Mouse (Mus musculus): ENCODE measurements around the gene Bcar3. TPM values are rescaled to one million over a fixed set of nuclear protein-coding genes. Genes with fewer than 3 reads are reported as not detected.
A peak's percentile ranks its signal among the peaks of the same experiment; 100 is the strongest.

Bcar3 gene
- total RNA-seq, 2 experiments from 2014 or later = 8.0 to 9.0 TPM

DNA sequence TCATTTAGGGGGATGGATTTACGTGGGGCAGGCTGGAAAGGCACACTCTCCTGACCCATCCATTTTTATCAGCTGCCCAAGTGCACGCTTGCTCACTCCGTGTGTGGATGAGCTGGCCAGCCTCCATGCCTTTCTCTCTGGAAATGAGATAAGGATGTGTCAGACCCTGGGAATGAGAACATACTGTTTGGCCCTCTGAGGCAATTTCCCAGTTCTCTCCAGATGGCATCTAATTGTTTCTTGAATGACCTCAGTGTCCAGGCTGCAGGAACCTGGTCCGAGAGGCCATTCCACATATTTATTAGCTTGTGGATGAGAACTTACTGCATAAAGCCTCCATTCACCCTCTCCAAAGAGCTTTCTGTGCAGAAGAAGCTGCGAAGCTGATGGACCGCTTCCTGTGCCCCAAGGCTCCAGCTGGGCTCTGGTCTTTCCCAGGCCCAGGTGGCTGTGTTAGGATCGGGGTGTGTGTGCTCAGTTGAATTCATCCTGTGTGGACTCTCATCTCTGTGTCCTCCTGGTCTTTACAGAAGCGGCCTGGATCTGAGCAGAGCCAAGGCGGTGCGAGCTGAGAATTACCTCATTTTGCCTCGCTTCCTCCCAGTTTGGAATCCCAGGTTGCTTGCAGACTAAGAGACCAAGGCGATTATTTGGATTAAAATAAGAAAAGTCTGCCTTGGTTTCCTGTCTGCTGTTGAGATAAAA, 177.2 kb downstream of the Bcar3 start:
- intact Hi-C loops (cut with DNase I) = no loop called here
- DNase-seq = no peak

DNA sequence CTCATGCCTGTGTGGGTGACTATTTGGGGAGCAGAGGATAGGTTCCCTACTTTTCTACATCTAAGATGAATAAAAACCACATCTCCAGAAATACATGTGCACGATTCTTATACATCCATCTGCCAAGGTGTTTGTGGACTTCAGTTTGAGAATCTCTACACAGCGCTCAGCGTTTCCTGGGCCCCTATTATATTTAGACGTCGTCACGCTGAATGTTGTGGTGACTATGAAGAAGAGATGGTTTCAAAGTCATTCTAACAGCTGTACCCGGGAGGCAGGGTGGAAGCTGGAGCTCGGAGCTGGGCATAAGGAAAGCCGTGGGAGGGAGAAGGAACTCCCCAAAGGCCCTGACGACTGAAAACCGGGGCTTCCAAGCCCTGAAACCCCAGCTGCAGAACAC, 178.5 kb downstream of the Bcar3 start:
- intact Hi-C loops (cut with DNase I) = no loop called here
- no peak for DNase-seq

DNA sequence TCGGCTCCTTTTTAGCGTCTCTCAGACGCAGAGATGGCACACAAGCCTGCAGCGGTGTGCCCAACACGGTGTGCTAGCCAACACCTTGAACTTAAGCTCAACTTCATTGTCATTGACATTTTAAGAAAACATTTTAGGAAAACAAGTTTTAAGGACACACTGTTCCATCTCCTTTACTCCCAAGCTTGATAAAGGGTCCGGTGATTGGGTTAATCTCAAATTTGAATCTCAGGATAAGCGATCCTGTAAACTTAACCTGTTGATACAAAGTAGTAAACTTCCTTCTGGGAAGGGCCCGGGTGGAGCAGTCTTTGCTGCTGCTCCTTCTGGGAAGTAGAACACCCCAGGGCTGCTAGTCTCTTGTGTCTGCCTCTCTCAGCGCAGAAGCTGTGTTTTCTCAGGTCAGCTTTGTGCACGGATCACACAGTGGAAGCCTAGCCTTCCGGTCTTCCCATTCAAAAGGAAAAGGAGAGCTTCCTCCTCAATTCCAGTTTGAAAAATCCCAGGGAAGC, 179.6 kb downstream of the Bcar3 start:
- DNase-seq = no peak
- intact Hi-C loops (cut with DNase I) = no loop called here

DNA sequence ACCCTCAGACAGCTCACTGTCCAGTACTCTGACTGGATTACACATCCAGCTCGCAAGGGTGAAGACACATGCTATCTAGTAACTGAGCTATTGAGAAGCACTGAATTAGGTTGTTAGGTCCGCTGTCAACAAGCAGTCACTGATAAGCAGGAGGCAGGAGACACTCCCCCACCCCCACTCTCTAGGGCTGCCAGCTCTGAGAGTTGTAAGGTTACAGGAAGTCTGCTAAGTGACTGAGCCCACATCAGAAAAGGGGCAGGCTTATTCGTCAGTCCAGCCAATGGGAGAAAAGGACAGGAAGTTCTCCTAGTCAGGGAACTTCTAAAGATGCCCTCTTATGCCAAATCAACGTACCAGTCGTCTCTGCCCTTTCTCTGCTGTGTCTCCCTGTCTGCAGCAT, 180.1 kb downstream of the Bcar3 start:
- DNase-seq = peak; percentile 55 to 71
- intact Hi-C loops (cut with DNase I) = no loop called here

DNA sequence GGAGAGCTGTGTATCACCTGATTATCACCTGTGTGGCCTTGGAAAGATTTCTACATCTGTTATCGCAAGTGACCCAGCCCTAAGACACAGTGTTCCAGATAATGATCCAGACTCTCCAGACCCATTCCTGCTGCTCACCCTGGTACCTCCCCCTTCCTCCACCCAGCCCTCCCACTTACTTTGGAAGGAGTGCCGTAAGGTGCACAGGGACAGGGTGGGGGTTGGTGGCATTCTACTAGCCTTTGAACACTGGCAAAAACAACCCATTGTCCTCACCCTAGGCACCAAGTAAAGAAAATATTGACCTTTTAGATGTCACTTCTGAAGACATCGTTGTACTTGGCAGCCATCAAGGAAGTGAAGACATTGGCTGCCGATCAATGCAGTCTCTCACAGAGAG, 180.9 kb downstream of the Bcar3 start:
- DNase-seq = no peak
- intact Hi-C loops (cut with DNase I) = no loop called here

DNA sequence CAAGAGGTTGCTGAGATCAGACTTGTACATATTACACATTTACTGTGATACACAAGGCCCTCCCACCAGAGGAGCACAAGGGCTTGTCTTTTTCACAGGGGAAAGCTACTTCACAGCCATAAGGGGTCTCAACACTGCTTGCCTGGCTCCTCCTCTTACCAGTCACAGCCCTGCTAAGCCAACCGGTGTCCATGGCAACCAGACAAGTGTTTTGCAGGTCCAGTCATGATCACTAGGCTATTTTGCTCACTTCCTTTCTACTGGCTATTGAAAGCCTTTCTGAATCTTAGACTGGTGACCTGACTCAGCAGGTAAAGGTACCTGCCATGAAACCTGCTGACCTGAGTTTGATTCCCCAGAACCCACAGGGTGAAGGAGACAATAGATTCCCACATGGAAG, 181.8 kb downstream of the Bcar3 start:
- DNase-seq = no peak

DNA sequence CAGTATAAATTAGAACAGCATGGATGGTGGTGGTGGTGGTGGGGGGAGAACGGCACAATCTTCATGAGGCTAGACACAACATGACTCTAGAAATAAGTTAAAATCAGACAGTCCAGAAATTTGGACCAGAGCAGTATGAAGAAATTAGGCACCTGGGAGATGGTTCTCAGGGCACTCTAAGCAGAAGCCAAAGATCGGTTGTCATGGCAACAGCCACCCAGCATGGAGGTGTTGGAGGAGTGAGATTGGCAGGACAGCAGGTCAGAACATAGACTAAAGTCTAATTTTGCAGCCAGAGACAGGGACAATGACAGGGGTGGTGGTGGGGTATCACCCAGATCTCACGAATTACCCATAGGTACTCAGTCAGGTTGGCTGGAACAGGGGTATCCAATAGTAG, 182.7 kb downstream of the Bcar3 start:
- intact Hi-C loops (cut with DNase I) = no loop called here

More for the DNA sequence above, 181.8 kb downstream of the Bcar3 start:
- intact Hi-C loops (cut with DNase I) = no loop called here

DNA sequence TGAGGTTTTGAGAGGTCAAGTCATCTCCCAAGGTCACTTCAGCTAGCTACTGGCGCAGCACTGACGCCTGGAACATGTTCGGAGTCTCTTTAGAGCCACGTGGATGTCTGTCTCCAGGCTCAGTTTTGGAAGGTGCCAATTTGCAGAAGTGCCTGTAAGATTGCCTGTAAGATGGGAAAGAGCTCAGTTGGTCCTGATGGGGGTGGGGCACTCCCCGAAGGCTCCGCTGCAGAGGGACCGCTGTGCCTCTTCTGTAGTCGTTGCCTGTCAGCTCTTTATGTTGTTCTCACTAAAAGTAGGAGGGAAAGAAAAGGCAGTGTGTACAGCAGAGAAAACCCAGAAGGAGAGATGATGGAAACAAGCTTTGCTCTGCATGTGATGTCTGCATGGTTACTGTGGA, 183.6 kb downstream of the Bcar3 start:
- DNase-seq = no peak
- intact Hi-C loops (cut with DNase I) = no loop called here

More for the DNA sequence above, 182.7 kb downstream of the Bcar3 start:
- DNase-seq = no peak

DNA sequence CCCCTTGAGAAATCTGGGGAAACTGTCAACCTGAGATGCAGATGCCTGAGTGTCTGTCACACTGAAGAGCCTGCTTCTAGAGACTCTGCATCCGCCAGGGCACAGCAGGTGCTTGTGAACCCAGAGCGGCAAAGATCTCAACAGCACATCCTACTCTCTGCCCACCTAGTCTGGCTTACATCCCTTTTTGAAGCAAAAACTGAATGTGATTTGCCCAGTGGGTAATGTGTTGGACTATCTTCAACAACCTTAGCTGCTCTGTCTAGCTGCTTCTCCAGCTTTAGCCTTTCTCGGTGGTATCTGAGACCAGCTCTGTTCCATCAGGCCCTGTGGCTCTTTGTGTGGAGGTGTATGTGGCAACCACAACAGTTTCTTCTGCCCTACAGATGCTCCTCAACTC, 184.8 kb downstream of the Bcar3 start:
- intact Hi-C loops (cut with DNase I) = no loop called here
- DNase-seq = no peak

DNA sequence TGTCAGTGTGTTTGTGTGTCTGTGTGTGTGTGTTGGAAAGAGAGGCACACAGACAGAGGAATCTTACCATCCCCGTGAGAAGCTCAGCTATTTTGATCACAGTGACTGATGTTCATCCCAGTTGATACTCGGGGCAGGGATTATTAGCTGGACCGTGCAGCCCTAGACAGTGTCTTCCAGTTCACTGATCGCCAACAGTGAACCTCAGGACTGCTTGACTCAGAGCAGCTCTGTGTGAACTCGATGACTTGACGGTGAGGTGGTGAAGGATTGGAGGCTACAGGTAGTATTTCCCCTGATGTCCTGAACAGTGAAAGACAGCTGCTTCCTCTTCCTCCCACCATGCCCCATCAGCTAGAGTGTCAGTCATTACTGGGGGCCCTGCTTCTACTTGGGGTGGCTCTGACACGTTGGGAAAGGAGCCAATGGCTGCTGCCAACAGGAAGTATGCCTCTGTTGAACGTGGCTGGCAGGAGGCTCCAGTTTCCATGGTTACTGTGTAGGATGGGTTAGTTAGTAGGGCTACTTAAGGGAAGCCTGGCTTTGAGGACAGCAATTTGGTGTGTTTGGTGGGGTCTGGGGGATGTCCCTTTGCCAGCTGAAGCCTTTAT, 186.2 kb downstream of the Bcar3 start:
- no peak for DNase-seq
- intact Hi-C loops (cut with DNase I) = no loop called here

DNA sequence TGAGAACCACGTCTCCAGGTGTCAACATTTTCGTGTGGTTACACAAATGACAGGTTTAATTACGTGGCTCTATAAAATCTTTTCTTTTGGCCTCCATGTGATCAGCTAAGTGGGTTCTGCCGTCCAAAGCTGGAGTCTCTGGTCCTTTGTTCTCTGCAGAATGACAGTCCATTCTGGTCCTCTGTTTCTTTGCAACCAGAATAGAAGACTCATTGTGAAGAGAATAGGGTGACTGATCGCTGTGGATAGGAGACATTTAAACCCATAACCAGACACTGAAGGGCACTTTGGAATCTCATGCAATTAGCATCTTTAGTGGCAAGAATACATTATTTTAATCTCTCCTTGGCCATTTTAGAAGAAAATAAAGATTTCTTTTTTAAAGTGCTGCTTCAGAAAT, 187.1 kb downstream of the Bcar3 start:
- intact Hi-C loops (cut with DNase I) = no loop called here
- DNase-seq = no peak

DNA sequence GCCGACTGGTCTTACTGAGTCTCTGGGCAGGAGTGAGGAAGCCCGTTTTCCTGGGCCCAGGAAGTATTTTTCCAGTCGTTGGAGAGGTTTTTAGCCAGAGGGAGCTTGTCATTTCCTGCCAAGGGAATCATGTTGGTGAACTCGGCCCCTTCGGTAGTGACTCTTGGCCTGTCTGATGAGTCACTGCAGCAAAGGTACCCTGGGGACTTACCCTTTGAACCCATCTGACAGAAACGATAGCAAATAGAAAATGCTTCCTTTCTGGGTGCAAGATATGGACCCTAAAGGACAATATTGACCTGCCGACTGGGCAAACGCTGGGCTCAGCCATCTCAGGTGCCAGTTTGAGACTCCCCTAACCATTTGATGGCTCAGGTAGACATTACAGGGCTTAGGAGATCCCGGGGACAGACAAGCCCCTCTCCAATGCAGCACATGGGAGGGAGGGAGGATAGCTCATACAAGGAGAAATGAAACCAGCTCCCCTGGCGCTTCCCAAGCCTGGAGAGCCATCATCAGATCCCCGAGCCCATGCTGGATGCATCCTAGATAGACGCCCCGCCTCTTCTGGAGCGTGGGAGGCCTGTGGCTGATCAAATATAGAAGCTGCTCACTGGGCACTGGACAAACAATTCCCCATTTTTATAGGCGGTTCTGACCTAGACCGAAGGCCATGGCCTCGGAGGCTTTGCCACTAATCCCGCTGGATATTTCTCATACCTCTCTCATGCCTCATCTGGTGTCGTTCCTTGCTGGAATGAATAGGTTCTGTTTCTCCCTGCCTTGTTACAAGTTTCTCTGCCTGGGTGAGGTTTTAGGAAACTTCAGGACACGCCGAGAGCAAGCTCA, 188.2 kb downstream of the Bcar3 start:
- no peak for DNase-seq
- intact Hi-C loops (cut with DNase I) = no loop called here

DNA sequence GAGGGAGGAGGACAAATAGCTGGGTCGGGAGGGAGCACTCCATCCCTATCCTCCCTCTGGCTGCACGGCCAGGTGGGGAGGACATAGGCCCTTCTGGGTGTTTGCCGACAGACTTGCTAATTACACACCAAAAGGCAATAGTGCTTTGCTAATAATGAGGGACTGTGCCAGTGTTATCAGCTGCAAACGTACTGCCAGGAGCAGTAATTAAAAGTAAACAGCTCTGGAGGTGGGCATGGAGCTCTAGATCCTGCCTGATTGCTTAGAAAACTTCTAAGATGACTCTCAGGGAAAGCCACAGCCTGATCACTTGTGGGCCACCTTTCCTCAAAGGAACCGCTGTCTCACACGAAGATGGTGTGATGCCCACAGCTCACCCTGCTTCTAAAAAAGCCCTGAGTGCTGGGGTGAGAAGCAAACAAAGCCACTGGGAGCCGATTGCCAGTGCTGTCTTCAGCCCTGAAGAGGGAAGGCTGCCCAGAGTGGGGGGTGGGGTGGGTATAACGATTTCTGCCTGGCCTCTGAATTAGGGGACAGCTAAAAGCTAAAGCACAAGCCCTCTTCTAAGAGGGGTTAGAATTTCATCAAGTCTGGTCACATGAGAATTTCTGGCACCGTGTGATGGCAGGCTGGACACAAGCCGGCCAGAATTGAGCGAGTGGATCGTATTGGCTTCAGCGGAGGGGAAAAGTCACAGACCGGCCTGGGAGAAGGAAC, 189.3 kb downstream of the Bcar3 start:
- peak; percentile 32 to 38 for DNase-seq
- intact Hi-C loops (cut with DNase I) = no loop called here

DNA sequence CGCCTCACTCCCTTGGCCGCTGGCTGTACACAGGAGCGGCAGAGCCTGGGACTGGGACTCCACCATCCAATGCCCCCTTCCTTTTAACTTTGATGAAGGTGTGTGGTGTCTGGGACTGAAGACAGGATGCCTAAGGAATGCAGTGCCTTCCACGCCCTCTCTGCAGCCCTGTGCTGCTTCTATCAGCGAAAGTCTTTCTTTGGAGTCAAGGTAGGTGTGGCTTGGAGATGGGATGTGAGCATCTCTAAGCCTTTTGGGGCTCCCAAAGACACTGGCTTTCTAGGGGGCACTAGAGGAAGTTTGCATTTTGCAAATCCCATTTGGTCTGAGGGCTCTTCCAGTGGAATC, 189.8 kb downstream of the Bcar3 start:
- DNase-seq = no peak
- intact Hi-C loops (cut with DNase I) = no loop called here

DNA sequence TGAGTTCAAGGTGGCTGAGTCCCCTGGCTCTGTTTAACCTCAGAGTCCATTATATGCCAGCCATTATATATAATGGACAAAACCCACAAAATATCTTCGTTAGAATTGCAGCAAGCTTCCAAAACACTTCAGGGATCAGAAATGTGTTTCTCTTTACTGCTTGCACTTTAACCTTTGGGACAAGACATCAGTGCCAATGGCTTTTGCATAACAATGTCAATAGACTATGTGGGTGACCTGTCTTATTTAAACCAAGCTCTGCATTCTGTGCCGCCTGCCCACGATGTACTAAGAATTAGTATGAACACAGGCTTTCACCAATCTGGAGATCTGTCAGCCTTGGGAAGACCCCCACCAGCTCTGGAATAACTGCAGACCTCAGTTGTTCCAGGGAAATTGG, 190.4 kb downstream of the Bcar3 start:
- no peak for DNase-seq
- intact Hi-C loops (cut with DNase I) = no loop called here

DNA sequence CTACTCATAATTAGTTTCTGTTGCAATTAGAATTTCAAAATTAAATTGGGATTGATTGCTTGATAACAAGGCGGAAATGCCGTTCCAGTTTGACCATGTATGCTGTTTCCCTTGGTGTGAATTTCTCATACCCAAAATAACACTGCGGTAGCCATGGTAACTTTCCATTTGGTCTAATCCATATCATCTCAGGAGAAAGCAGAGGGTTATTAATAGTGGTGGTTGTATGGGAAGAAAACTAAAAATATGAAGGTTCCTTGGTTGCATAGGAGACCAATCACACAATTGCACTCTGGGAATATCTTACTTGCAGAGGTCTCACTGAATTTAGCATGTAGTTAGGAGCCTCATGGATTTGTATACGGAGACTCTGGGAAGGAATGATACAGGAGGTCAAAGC, 191.8 kb downstream of the Bcar3 start:
- intact Hi-C loops (cut with DNase I) = no loop called here
- no peak for DNase-seq

DNA sequence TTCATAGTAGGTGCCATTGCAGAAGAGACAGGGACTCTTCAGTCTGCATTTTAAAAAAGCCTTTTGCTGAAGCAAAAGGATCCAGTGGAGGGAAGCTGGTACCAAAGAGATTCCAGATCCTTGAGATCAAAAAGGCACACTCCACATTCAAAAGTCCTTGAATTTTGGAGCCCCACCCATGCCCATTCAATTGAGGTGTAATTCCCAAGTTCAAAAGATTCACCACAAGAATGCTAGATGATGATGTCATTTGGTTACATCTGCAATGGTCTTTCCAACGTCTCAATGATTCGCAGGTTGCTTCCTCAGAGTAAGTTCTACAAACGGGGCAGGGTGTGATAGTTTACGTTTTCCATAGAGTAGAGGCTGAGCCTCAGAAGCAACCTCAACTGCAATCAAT, 192.3 kb downstream of the Bcar3 start:
- DNase-seq = no peak
- intact Hi-C loops (cut with DNase I) = no loop called here

DNA sequence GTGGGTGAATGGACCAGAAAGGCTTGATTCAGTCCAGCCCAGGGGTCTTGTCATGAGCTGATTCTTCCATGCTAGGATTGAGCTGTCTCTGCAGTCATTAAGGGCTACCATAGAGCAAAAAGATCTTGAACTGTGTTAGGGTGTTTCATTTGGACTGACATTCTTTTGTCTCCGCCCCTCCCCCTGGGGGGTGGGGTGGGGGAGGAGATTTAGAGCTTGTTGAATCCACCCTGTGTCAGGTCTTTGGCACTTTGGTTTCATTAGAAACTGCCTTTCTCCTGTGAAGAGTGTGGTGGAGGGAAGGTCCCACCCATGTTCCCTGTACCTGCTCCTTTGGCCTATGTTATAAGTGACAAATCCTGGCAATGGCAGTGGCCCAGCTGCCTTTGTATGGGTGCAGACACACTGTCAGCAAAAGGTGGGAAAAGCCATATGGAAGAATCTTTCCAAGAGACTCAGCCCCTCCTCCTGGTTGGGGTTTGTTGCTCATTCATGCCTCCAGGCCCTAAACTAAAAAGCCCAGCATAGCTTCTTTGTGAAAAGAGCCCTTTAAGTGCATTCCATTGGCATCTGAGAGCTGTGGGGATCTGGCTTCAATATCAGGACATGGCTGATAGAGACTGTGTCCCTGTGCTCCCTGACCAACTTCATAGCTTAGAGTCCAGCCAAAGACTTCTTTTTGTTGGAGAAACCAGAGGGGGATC, 194.3 kb downstream of the Bcar3 start:
- DNase-seq = no peak
- intact Hi-C loops (cut with DNase I) = no loop called here

DNA sequence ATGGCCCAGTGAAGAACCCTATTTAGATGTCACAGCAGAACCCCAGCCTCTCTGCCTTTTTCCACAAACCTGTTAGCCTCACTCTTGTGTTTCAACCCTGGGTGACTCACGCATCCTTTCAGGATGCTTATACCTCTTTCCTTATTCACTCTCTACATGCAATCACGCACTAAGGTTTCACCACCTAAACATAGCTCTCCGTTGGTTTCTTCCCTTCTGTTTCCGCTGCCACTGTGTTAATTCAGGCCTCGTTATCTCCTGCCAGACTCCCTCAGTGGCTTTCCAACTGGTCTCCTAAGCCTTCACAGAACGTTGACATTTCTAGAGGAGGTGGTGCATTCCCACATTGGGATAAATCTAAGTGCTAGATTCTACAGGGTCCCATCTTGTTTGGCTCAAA, 196.6 kb downstream of the Bcar3 start:
- intact Hi-C loops (cut with DNase I) = no loop called here
- no peak for DNase-seq

DNA sequence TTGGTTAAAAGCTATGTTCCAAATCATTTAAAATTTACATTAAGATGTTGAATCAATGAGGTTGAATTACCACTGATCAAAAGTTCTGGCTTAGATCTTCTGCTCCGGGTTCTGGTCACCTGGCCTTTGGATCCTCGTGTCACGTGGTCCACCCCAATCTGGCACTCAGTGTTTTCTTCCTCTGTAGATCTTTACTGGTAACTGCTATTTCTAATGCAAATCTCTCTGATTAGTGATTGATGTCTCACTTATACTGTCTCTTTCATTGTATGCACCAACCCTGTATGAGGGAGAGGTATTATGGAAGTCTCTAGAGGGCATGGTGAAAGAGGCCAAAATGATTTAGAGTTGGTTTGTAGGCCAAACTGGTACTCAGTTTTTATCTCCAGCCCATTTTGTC, 198.1 kb downstream of the Bcar3 start:
- DNase-seq = no peak
- intact Hi-C loops (cut with DNase I) = no loop called here

All from heart, postnatal 14 days (tissue).